Mouse (Mus musculus): Measurements from ENCODE around the gene Neb. TPM values are rescaled to one million over a fixed set of nuclear protein-coding genes. Genes with fewer than 3 reads are reported as not detected.

Neb gene
- polyA plus RNA-seq, 1 experiment from 2014 or later = 0.06 TPM

GRCm38 (mm10) chr2:52369622-52370021, 8.7 kb downstream of the Neb start:
- no peak overlapping the region for H3K4me3 ChIP-seq
- no peak overlapping the region for H3K27ac ChIP-seq (replicated peaks)
- H3K27me3 ChIP-seq (ENCODE audit: low read depth, poor library complexity, severe bottlenecking) = no peaks in the 10 kb centered on the region
- H3K4me1 ChIP-seq = peaks cover 6% of the 10 kb centered on the region; the same call in 1 of the 2 replicates
- H3K9me3 ChIP-seq (replicated peaks) = no peaks in the 10 kb centered on the region
- DNase-seq (ENCODE audit: low spot score) = no peak
- H3K36me3 ChIP-seq = no peaks in the 10 kb centered on the region
- 97% methylated on average over 6 of the region's 6 CpGs for WGBS

GRCm38 (mm10) chr2:52367665-52368064, 10.6 kb downstream of the Neb start:
- Histone ChIP-seq H3K4me3 (no peak overlapping the region), H3K36me3 (no peaks in the 10 kb centered on the region), H3K27ac (replicated peaks) (no peak overlapping the region), H3K9me3 (replicated peaks) (no peaks in the 10 kb centered on the region), H3K4me1 (peaks cover 6% of the 10 kb centered on the region; the same call in 1 of the 2 replicates), H3K27me3 (ENCODE audit: low read depth, poor library complexity, severe bottlenecking) (no peaks in the 10 kb centered on the region)
- WGBS = 92% methylated on average over 5 of the region's 5 CpGs
- no peak for DNase-seq (ENCODE audit: low spot score)

GRCm38 (mm10) chr2:52367248-52367647, 11.0 kb downstream of the Neb start:
- H3K27me3 ChIP-seq (ENCODE audit: low read depth, poor library complexity, severe bottlenecking) = no peaks in the 10 kb centered on the region
- no peak overlapping the region for H3K4me3 ChIP-seq
- 81% methylated on average over 13 of the region's 13 CpGs for WGBS
- peaks cover 6% of the 10 kb centered on the region; the same call in 1 of the 2 replicates for H3K4me1 ChIP-seq
- no peak overlapping the region for H3K27ac ChIP-seq (replicated peaks)
- no peaks in the 10 kb centered on the region for H3K36me3 ChIP-seq
- H3K9me3 ChIP-seq (replicated peaks) = no peaks in the 10 kb centered on the region
- DNase-seq (ENCODE audit: low spot score) = no peak

GRCm38 (mm10) chr2:52361086-52361485, 17.2 kb downstream of the Neb start:
- H3K36me3 ChIP-seq = no peaks in the 10 kb centered on the region
- H3K4me3 ChIP-seq = no peak overlapping the region
- no peaks in the 10 kb centered on the region for H3K9me3 ChIP-seq (replicated peaks)
- no peak overlapping the region for H3K27ac ChIP-seq (replicated peaks)
- no peaks in the 10 kb centered on the region for H3K27me3 ChIP-seq (ENCODE audit: low read depth, poor library complexity, severe bottlenecking)
- H3K4me1 ChIP-seq = peaks cover 4% of the 10 kb centered on the region; the same call in 1 of the 2 replicates
- DNase-seq (ENCODE audit: low spot score) = no peak
- 93% methylated on average over 9 of the region's 9 CpGs for WGBS

- Histone ChIP-seq H3K36me3 (no peaks in the 10 kb centered on the region), H3K9me3 (replicated peaks) (no peaks in the 10 kb centered on the region), H3K27me3 (ENCODE audit: low read depth, poor library complexity, severe bottlenecking) (no peaks in the 10 kb centered on the region), H3K4me1 (no peaks in the 10 kb centered on the region), H3K27ac (replicated peaks) (no peak overlapping the region), H3K4me3 (no peak overlapping the region)
- DNase-seq (ENCODE audit: low spot score) = no peak
- WGBS = 56% methylated on average over 1 of the region's 1 CpGs
These were observed 18.6 kb downstream of the Neb start for GRCm38 (mm10) chr2:52359722-52360121.

- Histone ChIP-seq H3K4me3 (no peak overlapping the region), H3K9me3 (replicated peaks) (no peaks in the 10 kb centered on the region), H3K27me3 (ENCODE audit: low read depth, poor library complexity, severe bottlenecking) (no peaks in the 10 kb centered on the region), H3K36me3 (no peaks in the 10 kb centered on the region), H3K4me1 (no peaks in the 10 kb centered on the region), H3K27ac (replicated peaks) (no peak overlapping the region)
- WGBS = 85% methylated on average over 5 of the region's 5 CpGs
- no peak for DNase-seq (ENCODE audit: low spot score)
These were observed 20.1 kb downstream of the Neb start for GRCm38 (mm10) chr2:52358156-52358555.

GRCm38 (mm10) chr2:52351029-52351428, 27.2 kb downstream of the Neb start:
- Histone ChIP-seq H3K27ac (replicated peaks) (no peak overlapping the region), H3K4me1 (no peaks in the 10 kb centered on the region), H3K27me3 (ENCODE audit: low read depth, poor library complexity, severe bottlenecking) (no peaks in the 10 kb centered on the region), H3K36me3 (no peaks in the 10 kb centered on the region), H3K9me3 (replicated peaks) (0 out of 2 replicates have a peak, but pooled peaks cover 4% of the 10 kb centered on the region), H3K4me3 (no peak overlapping the region)
- no peak for DNase-seq (ENCODE audit: low spot score)
- 82% methylated on average over 1 of the region's 1 CpGs for WGBS

GRCm38 (mm10) chr2:52340990-52341389, 37.3 kb downstream of the Neb start:
- 78% methylated on average over 7 of the region's 7 CpGs for WGBS
- H3K27me3 ChIP-seq (ENCODE audit: low read depth, poor library complexity, severe bottlenecking) = no peaks in the 10 kb centered on the region
- H3K4me1 ChIP-seq = no peaks in the 10 kb centered on the region
- no peaks in the 10 kb centered on the region for H3K9me3 ChIP-seq (replicated peaks)
- no peak overlapping the region for H3K4me3 ChIP-seq
- no peak for DNase-seq (ENCODE audit: low spot score)
- H3K36me3 ChIP-seq = no peaks in the 10 kb centered on the region
- H3K27ac ChIP-seq (replicated peaks) = no peak overlapping the region

- Histone ChIP-seq H3K4me3 (no peak overlapping the region), H3K9me3 (replicated peaks) (no peaks in the 10 kb centered on the region), H3K27me3 (ENCODE audit: low read depth, poor library complexity, severe bottlenecking) (no peaks in the 10 kb centered on the region), H3K36me3 (no peaks in the 10 kb centered on the region), H3K4me1 (no peaks in the 10 kb centered on the region), H3K27ac (replicated peaks) (no peak overlapping the region)
- 84% methylated on average over 13 of the region's 13 CpGs for WGBS
- no peak for DNase-seq (ENCODE audit: low spot score)
These were observed 42.7 kb downstream of the Neb start for GRCm38 (mm10) chr2:52335556-52335955.

GRCm38 (mm10) chr2:52335087-52335486, 43.2 kb downstream of the Neb start:
- H3K36me3 ChIP-seq = no peaks in the 10 kb centered on the region
- no peak overlapping the region for H3K4me3 ChIP-seq
- H3K9me3 ChIP-seq (replicated peaks) = no peaks in the 10 kb centered on the region
- H3K4me1 ChIP-seq = no peaks in the 10 kb centered on the region
- no peak overlapping the region for H3K27ac ChIP-seq (replicated peaks)
- H3K27me3 ChIP-seq (ENCODE audit: low read depth, poor library complexity, severe bottlenecking) = no peaks in the 10 kb centered on the region
- 91% methylated on average over 8 of the region's 8 CpGs for WGBS
- no peak for DNase-seq (ENCODE audit: low spot score)

- H3K4me3 ChIP-seq = no peak overlapping the region
- no peak for DNase-seq (ENCODE audit: low spot score)
- H3K27ac ChIP-seq (replicated peaks) = no peak overlapping the region
- 75% methylated on average over 2 of the region's 2 CpGs for WGBS
- no peaks in the 10 kb centered on the region for H3K9me3 ChIP-seq (replicated peaks)
- no peaks in the 10 kb centered on the region for H3K4me1 ChIP-seq
- H3K27me3 ChIP-seq (ENCODE audit: low read depth, poor library complexity, severe bottlenecking) = no peaks in the 10 kb centered on the region
- H3K36me3 ChIP-seq = no peaks in the 10 kb centered on the region
These were observed 44.7 kb downstream of the Neb start for GRCm38 (mm10) chr2:52333535-52333934.

- Histone ChIP-seq H3K27ac (replicated peaks) (no peak overlapping the region), H3K27me3 (ENCODE audit: low read depth, poor library complexity, severe bottlenecking) (no peaks in the 10 kb centered on the region), H3K36me3 (no peaks in the 10 kb centered on the region), H3K9me3 (replicated peaks) (no peaks in the 10 kb centered on the region), H3K4me3 (no peak overlapping the region), H3K4me1 (no peaks in the 10 kb centered on the region)
- no peak for DNase-seq (ENCODE audit: low spot score)
- 87% methylated on average over 3 of the region's 3 CpGs for WGBS
These were observed 46.5 kb downstream of the Neb start for GRCm38 (mm10) chr2:52331761-52332160.

GRCm38 (mm10) chr2:52327244-52327815, 50.9 kb downstream of the Neb start:
- Histone ChIP-seq H3K9me3 (replicated peaks) (no peaks in the 10 kb centered on the region), H3K27me3 (ENCODE audit: low read depth, poor library complexity, severe bottlenecking) (no peaks in the 10 kb centered on the region), H3K4me1 (no peaks in the 10 kb centered on the region), H3K27ac (replicated peaks) (no peak overlapping the region), H3K36me3 (no peaks in the 10 kb centered on the region), H3K4me3 (no peak overlapping the region)
- WGBS = 88% methylated on average over 4 of the region's 4 CpGs
- DNase-seq (ENCODE audit: low spot score) = no peak

- no peak overlapping the region for H3K4me3 ChIP-seq
- 89% methylated on average over 3 of the region's 3 CpGs for WGBS
These were observed 56.4 kb downstream of the Neb start for GRCm38 (mm10) chr2:52321866-52322265.

More at GRCm38 (mm10) chr2:52321866-52322265, 56.4 kb downstream of the Neb start:
- DNase-seq (ENCODE audit: low spot score) = no peak
- no peaks in the 10 kb centered on the region for H3K4me1 ChIP-seq
- H3K27ac ChIP-seq (replicated peaks) = no peak overlapping the region
- no peaks in the 10 kb centered on the region for H3K9me3 ChIP-seq (replicated peaks)
- no peaks in the 10 kb centered on the region for H3K27me3 ChIP-seq (ENCODE audit: low read depth, poor library complexity, severe bottlenecking)
- no peaks in the 10 kb centered on the region for H3K36me3 ChIP-seq

Data from midbrain, embryonic 10.5 days (tissue).